Mouse (Mus musculus) forebrain, embryonic 11.5 days (tissue): ENCODE measurements at regions not wholly inside any gene's neighbourhood (a gene's known extent, or its start where the extent isn't known, plus 50 kb on each side); places are given as distances from the start of the nearest gene placed in this dataset.

Experiments
- ATAC-seq: fragments of 200-750 bp; cut with Nextera tagmentation; replicated peaks from 2 replicates; pipeline ENCODE4 v1.8.0; 2017; ENCODE audit warnings: moderate TSS enrichment; ENCODE audit not compliant: low FRiP score
- DNase-seq: peaks from one replicate; pipeline ENCODE4 v3.0.0-alpha.2; 2017; ENCODE audit warnings: low spot score
- H3K27ac ChIP-seq: fragments of 300-500 bp; sonication (generic); 2 replicates; pipeline ENCODE4 v1.5.1; 2014; ENCODE audit warnings: low read depth, low read length
- H3K27me3 ChIP-seq: fragments of 300-500 bp; sonication (generic); 2 replicates; pipeline ENCODE4 v1.6.1; 2014; ENCODE audit warnings: mild to moderate bottlenecking, low read length, mixed read lengths; ENCODE audit not compliant: control insufficient read depth, insufficient read depth
- H3K36me3 ChIP-seq: fragments of 300-500 bp; sonication (generic); 2 replicates; pipeline ENCODE4 v1.6.1; 2014; ENCODE audit warnings: mild to moderate bottlenecking, low read length, moderate library complexity, mixed read lengths; ENCODE audit not compliant: control insufficient read depth, insufficient read depth
- H3K4me1 ChIP-seq: fragments of 300-500 bp; sonication (generic); replicated peaks from 2 replicates; pipeline ENCODE4 v1.6.1; 2014; ENCODE audit warnings: low read length, mixed read lengths; ENCODE audit not compliant: control insufficient read depth, insufficient read depth
- H3K4me2 ChIP-seq: fragments of 300-500 bp; sonication (generic); 2 replicates; pipeline ENCODE4 v1.6.1; 2014; ENCODE audit warnings: low read depth, mild to moderate bottlenecking, low read length, moderate library complexity, mixed read lengths; ENCODE audit not compliant: severe bottlenecking
- H3K4me3 ChIP-seq: fragments of 300-500 bp; sonication (generic); 2 replicates; pipeline ENCODE4 v1.5.1; 2014; ENCODE audit warnings: low read depth, low read length
- H3K9ac ChIP-seq: fragments of 300-500 bp; sonication (generic); 2 replicates; pipeline ENCODE4 v1.6.1; 2014; ENCODE audit warnings: low read length
- H3K9me3 ChIP-seq: fragments of 300-500 bp; sonication (generic); 2 replicates; pipeline ENCODE4 v1.6.1; 2016; ENCODE audit warnings: low read length, mixed read lengths; ENCODE audit not compliant: control insufficient read depth
- WGBS: fragments of 180-500 bp; shearing (Covaris S2); extraction: QIAGEN DNeasy Blood & Tissue Kit; methylation state at CpG from one replicate; pipeline ENCODE4 v1.1.7; 2014; 5-methylcytosine and 5-hydroxymethylcytosine counted together

- Histone ChIP-seq H3K4me3 (no peak overlapping the region), H3K36me3 (no peaks in the 10 kb centered on the region), H3K9me3 (no peaks in the 10 kb centered on the region), H3K27me3 (no peaks in the 10 kb centered on the region), H3K9ac (peak overlapping the region; percentile 38), H3K4me2 (peak overlapping the region; percentile 22; the same call in 1 of the 2 replicates), H3K4me1 (peaks cover 29% of the 10 kb centered on the region), H3K27ac (peak overlapping the region; percentile 94)
- DNase-seq, result no peak
- 12% methylated on average over 15 of the region's 15 CpGs for WGBS
- no peak for ATAC-seq
These were observed 109.2 kb upstream of the Parp11 start for GRCm38 (mm10) chr6:127337398-127337871.

- Histone ChIP-seq H3K36me3 (no peaks in the 10 kb centered on the region), H3K4me3 (no peak overlapping the region), H3K27me3 (no peaks in the 10 kb centered on the region), H3K9ac (no peak overlapping the region), H3K4me1 (peaks cover 29% of the 10 kb centered on the region), H3K27ac (no peak overlapping the region), H3K4me2 (no peak overlapping the region), H3K9me3 (no peaks in the 10 kb centered on the region)
- WGBS, result 37% methylated on average over 6 of the region's 6 CpGs
- DNase-seq (no peak), ATAC-seq (no peak)
These were observed 108.2 kb upstream of the Parp11 start for GRCm38 (mm10) chr6:127338412-127338811.

- no peak overlapping the region for H3K4me3 ChIP-seq
- no peak overlapping the region for H3K27ac ChIP-seq
- WGBS, result 88% methylated on average over 3 of the region's 3 CpGs
- ATAC-seq, result no peak
- no peaks in the 10 kb centered on the region for H3K27me3 ChIP-seq
- no peak overlapping the region for H3K4me2 ChIP-seq
- H3K9me3 ChIP-seq, result no peaks in the 10 kb centered on the region
- H3K4me1 ChIP-seq, result peaks cover 14% of the 10 kb centered on the region
- DNase-seq, result no peak
- H3K9ac ChIP-seq, result no peak overlapping the region
- H3K36me3 ChIP-seq, result no peaks in the 10 kb centered on the region
These were observed 105.0 kb upstream of the Parp11 start for GRCm38 (mm10) chr6:127341604-127342003.

DNA sequence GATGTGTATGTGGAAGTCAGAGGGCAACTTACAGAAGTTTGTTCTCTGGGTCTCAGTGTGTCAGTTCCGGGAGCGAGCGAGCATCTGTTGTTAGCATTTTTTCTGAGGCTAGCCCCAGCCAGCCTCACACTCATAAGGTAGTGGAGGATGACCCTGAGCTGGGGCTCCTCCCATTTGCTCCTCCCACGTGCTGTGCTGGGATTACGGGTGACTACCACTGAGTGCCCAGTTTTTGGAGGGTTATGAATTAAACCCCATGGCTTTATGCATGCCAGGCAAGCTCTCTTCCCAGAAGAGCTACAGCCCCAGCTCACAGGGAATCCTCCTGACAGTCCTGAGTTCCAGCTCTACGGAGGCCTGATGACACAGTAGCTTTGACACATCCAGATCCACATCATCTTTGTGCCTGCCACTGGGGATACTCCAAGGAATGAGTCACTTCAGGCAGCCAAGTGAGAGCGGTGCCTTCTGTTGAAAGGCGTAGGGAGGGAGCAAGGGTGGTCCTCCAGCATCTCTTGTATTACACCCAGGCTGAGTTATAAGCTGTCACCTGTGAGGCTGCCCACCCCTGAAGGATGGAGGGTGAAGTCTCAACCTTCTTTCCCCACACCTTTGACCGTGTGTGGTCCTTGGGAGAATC is 97.8 kb upstream of the Parp11 start:
- ATAC-seq (no peak), DNase-seq (peak; percentile 35)
- no peak overlapping the region for H3K4me2 ChIP-seq
- no peaks in the 10 kb centered on the region for H3K27me3 ChIP-seq
- WGBS, result 88% methylated on average over 9 of the region's 9 CpGs
- H3K4me3 ChIP-seq, result no peak overlapping the region
- H3K27ac ChIP-seq, result no peak overlapping the region
- H3K9me3 ChIP-seq, result no peaks in the 10 kb centered on the region
- H3K9ac ChIP-seq, result no peak overlapping the region
- H3K4me1 ChIP-seq, result no peaks in the 10 kb centered on the region; the same call in 1 of the 2 replicates
- H3K36me3 ChIP-seq, result no peaks in the 10 kb centered on the region

DNA sequence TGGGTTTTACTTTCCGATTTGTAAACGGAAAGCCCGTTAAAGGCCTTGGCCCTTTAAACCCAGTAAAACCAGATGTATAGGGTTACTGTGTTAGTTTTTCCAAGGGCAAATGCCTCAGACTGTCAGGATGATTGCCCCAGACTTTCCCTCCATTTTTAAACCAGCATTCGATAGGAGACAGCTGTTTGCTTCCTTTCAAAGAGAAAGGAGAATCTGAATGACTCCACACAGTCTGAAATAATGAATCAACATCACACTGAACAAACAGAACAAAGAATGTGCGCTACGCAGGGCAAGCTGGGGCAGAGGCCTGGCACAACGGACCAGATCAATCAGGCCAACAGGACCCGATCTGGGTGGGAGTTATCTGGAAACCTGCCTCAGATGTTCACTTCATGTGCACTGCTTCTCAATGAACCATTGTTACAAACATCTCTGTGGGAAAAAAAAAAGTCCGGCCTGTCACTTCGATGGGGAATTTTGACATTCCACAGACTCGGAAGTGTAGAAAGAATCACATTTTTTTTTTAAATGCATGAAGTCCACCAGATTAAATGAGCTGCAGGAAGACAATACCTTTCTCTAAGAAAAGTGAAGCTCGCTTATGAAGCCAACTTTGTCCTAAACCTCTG is 97.0 kb upstream of the Parp11 start:
- ATAC-seq, result no peak
- H3K9ac ChIP-seq, result no peak overlapping the region
- no peaks in the 10 kb centered on the region; the same call in 1 of the 2 replicates for H3K4me1 ChIP-seq
- H3K36me3 ChIP-seq, result no peaks in the 10 kb centered on the region
- no peak overlapping the region for H3K27ac ChIP-seq
- DNase-seq, result peak; percentile 49
- H3K4me3 ChIP-seq, result no peak overlapping the region
- no peaks in the 10 kb centered on the region for H3K9me3 ChIP-seq
- H3K4me2 ChIP-seq, result no peak overlapping the region
- 46% methylated on average over 12 of the region's 12 CpGs for WGBS
- no peaks in the 10 kb centered on the region for H3K27me3 ChIP-seq

DNA sequence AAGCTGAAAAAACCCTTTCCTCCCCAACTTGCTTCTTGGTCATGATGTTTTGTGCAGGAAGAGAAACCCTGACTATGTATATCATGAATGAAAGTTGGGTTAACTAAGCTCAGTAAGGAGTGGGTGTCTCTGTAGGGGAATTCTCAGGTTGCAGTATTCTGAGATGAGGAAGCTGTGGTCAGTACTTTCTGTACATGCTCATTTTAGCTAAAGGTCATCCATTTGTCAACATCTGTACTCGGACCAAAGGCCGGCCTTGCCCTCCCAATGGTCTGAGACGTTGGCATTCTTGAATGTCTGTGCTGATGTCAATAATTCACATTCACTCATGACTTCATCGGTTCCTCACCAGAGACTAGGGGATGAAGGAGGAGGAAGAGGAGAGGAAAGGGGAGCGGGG is 94.9 kb upstream of the Parp11 start:
- H3K9me3 ChIP-seq, result no peaks in the 10 kb centered on the region
- ATAC-seq (no peak), DNase-seq (peak; percentile 6)
- 88% methylated on average over 5 of the region's 5 CpGs for WGBS
- H3K4me2 ChIP-seq, result no peak overlapping the region
- H3K9ac ChIP-seq, result no peak overlapping the region
- no peaks in the 10 kb centered on the region for H3K36me3 ChIP-seq
- no peak overlapping the region for H3K27ac ChIP-seq
- H3K4me1 ChIP-seq, result no peaks in the 10 kb centered on the region; the same call in 1 of the 2 replicates
- no peaks in the 10 kb centered on the region for H3K27me3 ChIP-seq
- H3K4me3 ChIP-seq, result no peak overlapping the region

GRCm38 (mm10) chr6:127355112-127355511 is 91.5 kb upstream of the Parp11 start:
- no peak overlapping the region for H3K4me2 ChIP-seq
- no peaks in the 10 kb centered on the region for H3K27me3 ChIP-seq
- ATAC-seq (no peak), DNase-seq (peak; percentile 2)
- H3K4me1 ChIP-seq, result no peaks in the 10 kb centered on the region; the same call in 1 of the 2 replicates
- no peaks in the 10 kb centered on the region for H3K36me3 ChIP-seq
- H3K4me3 ChIP-seq, result no peak overlapping the region
- H3K9ac ChIP-seq, result no peak overlapping the region
- H3K9me3 ChIP-seq, result no peaks in the 10 kb centered on the region
- no peak overlapping the region for H3K27ac ChIP-seq
- 83% methylated on average over 6 of the region's 6 CpGs for WGBS

DNA sequence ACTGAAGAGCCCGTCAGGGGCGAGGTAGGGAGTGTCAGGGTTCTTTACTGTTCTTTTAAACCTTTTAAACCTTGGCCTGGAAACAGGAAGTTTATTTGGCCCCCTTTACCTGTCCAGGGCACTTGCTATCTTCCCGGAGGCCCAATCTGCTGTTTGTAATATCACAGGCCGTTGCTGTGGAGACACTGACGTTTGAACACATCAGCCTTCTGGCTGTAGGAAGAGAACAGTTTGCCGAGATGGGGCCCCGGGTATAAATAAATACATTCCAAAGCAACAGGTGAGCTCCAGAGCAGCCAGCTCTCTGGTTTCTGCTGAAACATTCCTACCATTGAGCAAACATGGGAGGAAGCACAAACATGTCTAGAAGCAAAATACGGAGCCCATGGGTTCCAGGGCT is 90.2 kb upstream of the Parp11 start:
- no peak for DNase-seq
- Histone ChIP-seq H3K36me3 (no peaks in the 10 kb centered on the region), H3K9ac (no peak overlapping the region), H3K4me3 (no peak overlapping the region), H3K4me1 (no peaks in the 10 kb centered on the region; the same call in 1 of the 2 replicates), H3K27me3 (no peaks in the 10 kb centered on the region), H3K4me2 (no peak overlapping the region), H3K27ac (no peak overlapping the region), H3K9me3 (no peaks in the 10 kb centered on the region)
- no peak for ATAC-seq
- 85% methylated on average over 8 of the region's 8 CpGs for WGBS

- no peak overlapping the region for H3K9ac ChIP-seq
- H3K9me3 ChIP-seq, result no peaks in the 10 kb centered on the region
- no peak for DNase-seq
- H3K27ac ChIP-seq, result no peak overlapping the region
- H3K36me3 ChIP-seq, result no peaks in the 10 kb centered on the region
- H3K4me2 ChIP-seq, result no peak overlapping the region
- peaks cover 13% of the 10 kb centered on the region for H3K4me1 ChIP-seq
- 35% methylated on average over 5 of the region's 5 CpGs for WGBS
- no peak overlapping the region for H3K4me3 ChIP-seq
- no peak for ATAC-seq
- H3K27me3 ChIP-seq, result no peaks in the 10 kb centered on the region
These were observed 87.8 kb upstream of the Parp11 start for GRCm38 (mm10) chr6:127358805-127359204.
